Mouse (Mus musculus): ENCODE measurements around the gene Pkn1. TPM values are rescaled to one million over a fixed set of nuclear protein-coding genes. Genes with fewer than 3 reads are reported as not detected.

Pkn1 gene
- total and polyA plus RNA-seq, 3 experiments = 33.5 to 73.2 (median 41.2) TPM

GRCm38 (mm10) chr8:83723447-83724083 lies 24.6 kb upstream of the Pkn1 start:
- H3K27ac ChIP-seq (ENCODE audit: control insufficient read depth, low read depth, low read length) = no peak overlapping the region
- DNase-seq (ENCODE audit: low read depth, low spot score) = no peak
- no peaks in the 10 kb centered on the region for H3K4me1 ChIP-seq (ENCODE audit: control insufficient read depth in 1 of 2, insufficient read depth in 2 of 2, low read length in 2 of 2)
- no peak overlapping the region for H3K4me3 ChIP-seq (ENCODE audit: control insufficient read depth in 1 of 2, insufficient read depth in 1 of 2, low read depth in 2 of 2, low read length in 2 of 2)
- peaks cover 0 to 31% of the 10 kb centered on the region in 2 experiments; a peak in 2 of 4 replicates for H3K36me3 ChIP-seq (ENCODE audit: control insufficient read depth in 1 of 2, insufficient read depth in 2 of 2, low read length in 2 of 2)
- H3K9me3 ChIP-seq (replicated peaks; ENCODE audit: insufficient read depth, low read length) = no peaks in the 10 kb centered on the region
- no peak overlapping the region for H3K9ac ChIP-seq (ENCODE audit: control insufficient read depth, low read depth, low read length, poor library complexity, severe bottlenecking)
- H3K27me3 ChIP-seq (ENCODE audit: control insufficient read depth in 1 of 2, insufficient read depth in 2 of 2, low read length in 2 of 2) = no peaks in the 10 kb centered on the region
- H3K79me2 ChIP-seq (ENCODE audit: control insufficient read depth, insufficient read depth, low read length, poor library complexity) = peaks cover 15% of the 10 kb centered on the region
- no peak for TF ChIP-seq EP300 (IDR thresholded peaks at IDR 0.05; ENCODE audit: low read depth in 1 of 2, low read length in 2 of 2)
- TF ChIP-seq POLR2A (IDR thresholded peaks at IDR 0.05; ENCODE audit: control insufficient read depth in 1 of 2, insufficient read depth in 1 of 2, low read depth in 1 of 2, low read length in 2 of 2, poor library complexity in 1 of 2) = peak in 1 of 2 experiments; percentile 24; a peak in 1 of 4 replicates

DNA sequence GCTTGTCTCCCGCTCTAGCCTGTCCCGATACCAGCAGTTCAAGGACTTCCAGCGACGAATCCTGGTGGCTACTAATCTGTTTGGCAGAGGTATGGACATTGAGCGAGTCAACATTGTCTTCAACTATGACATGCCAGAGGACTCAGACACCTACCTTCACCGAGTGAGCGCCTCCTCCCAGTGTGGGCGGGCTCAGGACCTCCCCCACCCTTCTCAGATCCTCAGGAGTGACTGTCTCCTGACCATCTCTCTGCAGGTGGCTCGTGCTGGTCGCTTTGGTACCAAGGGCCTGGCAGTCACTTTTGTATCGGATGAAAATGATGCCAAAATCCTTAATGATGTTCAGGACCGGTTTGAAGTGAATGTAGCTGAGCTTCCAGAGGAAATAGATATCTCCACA lies 23.7 kb upstream of the Pkn1 start:
- Histone ChIP-seq H3K4me1 (ENCODE audit: control insufficient read depth in 1 of 2, insufficient read depth in 2 of 2, low read length in 2 of 2) (no peaks in the 10 kb centered on the region; a peak in 1 of 4 replicates), H3K27me3 (ENCODE audit: control insufficient read depth in 1 of 2, insufficient read depth in 2 of 2, low read length in 2 of 2) (no peaks in the 10 kb centered on the region), H3K27ac (ENCODE audit: control insufficient read depth, low read depth, low read length) (no peak overlapping the region), H3K9me3 (replicated peaks; ENCODE audit: insufficient read depth, low read length) (no peaks in the 10 kb centered on the region), H3K4me3 (ENCODE audit: control insufficient read depth in 1 of 2, insufficient read depth in 1 of 2, low read depth in 2 of 2, low read length in 2 of 2) (no peak overlapping the region), H3K9ac (ENCODE audit: control insufficient read depth, low read depth, low read length, poor library complexity, severe bottlenecking) (no peak overlapping the region), H3K79me2 (ENCODE audit: control insufficient read depth, insufficient read depth, low read length, poor library complexity) (peaks cover 24% of the 10 kb centered on the region), H3K36me3 (ENCODE audit: control insufficient read depth in 1 of 2, insufficient read depth in 2 of 2, low read length in 2 of 2) (peaks cover 4 to 33% of the 10 kb centered on the region in 2 experiments; a peak in 3 of 4 replicates)
- DNase-seq (ENCODE audit: low read depth, low spot score) = no peak
- TF ChIP-seq GABPA (IDR thresholded peaks at IDR 0.05; ENCODE audit: low read depth, low read length) (no peak), MAZ (IDR thresholded peaks at IDR 0.05; ENCODE audit: low read depth, low read length) (no peak), TCF12 (IDR thresholded peaks at IDR 0.05; ENCODE audit: low read depth, low read length) (no peak), TAL1 (IDR thresholded peaks at IDR 0.05; ENCODE audit: low read length) (no peak), USF1 (IDR thresholded peaks at IDR 0.05; ENCODE audit: low read depth, low read length) (no peak), MAX (IDR thresholded peaks at IDR 0.05; ENCODE audit: low read length) (no peak), MYC (IDR thresholded peaks at IDR 0.05; ENCODE audit: low read depth, low read length) (no peak), MAFK (IDR thresholded peaks at IDR 0.05; ENCODE audit: borderline replicate concordance, low read depth, low read length) (no peak), HCFC1 (IDR thresholded peaks at IDR 0.05; ENCODE audit: low read depth, low read length) (no peak), UBTF (IDR thresholded peaks at IDR 0.05; ENCODE audit: borderline replicate concordance, insufficient read depth, low read depth, low read length) (no peak), NRF1 (IDR thresholded peaks at IDR 0.05; ENCODE audit: insufficient read depth, low read depth, low read length, poor library complexity, severe bottlenecking) (no peak), EP300 (IDR thresholded peaks at IDR 0.05; ENCODE audit: low read depth in 1 of 2, low read length in 2 of 2) (no peak), POLR2AphosphoS2 (IDR thresholded peaks at IDR 0.05; ENCODE audit: low read length) (no peak), RAD21 (IDR thresholded peaks at IDR 0.05; ENCODE audit: low read depth, low read length) (no peak), ZKSCAN1 (IDR thresholded peaks at IDR 0.05; ENCODE audit: low read depth, low read length) (no peak), ELF1 (IDR thresholded peaks at IDR 0.05; ENCODE audit: low read depth, low read length) (no peak), MEF2A (IDR thresholded peaks at IDR 0.05; ENCODE audit: extremely low read depth, insufficient replicate concordance, low read depth, low read length, poor library complexity, severe bottlenecking) (no peak), CHD2 (IDR thresholded peaks at IDR 0.05; ENCODE audit: low read length) (no peak), GATA1 (IDR thresholded peaks at IDR 0.05; ENCODE audit: low read depth, low read length) (no peak), JUND (IDR thresholded peaks at IDR 0.05; ENCODE audit: low read depth, low read length) (no peak)
